Mouse (Mus musculus) kidney, embryonic 16.5 days (tissue): ENCODE measurements around the gene Sdcbp2. TPM values are rescaled to one million over a fixed set of nuclear protein-coding genes. Genes with fewer than 3 reads are reported as not detected.

Source experiments
- ATAC-seq: fragments of 200-750 bp; cut with Nextera tagmentation; 2 replicates; pipeline ENCODE4 v1.8.0; 2017; ENCODE audit warnings: moderate TSS enrichment; ENCODE audit not compliant: low FRiP score, low TSS enrichment
- H3K27ac ChIP-seq: fragments of 300-500 bp; sonication (generic); 2 replicates; pipeline ENCODE4 v1.5.1; 2014; ENCODE audit warnings: low read length
- H3K27me3 ChIP-seq: fragments of 300-500 bp; sonication (generic); 2 replicates; pipeline ENCODE4 v1.6.1; 2014; ENCODE audit warnings: low read length, control low read depth, mixed read lengths; ENCODE audit not compliant: insufficient read depth
- H3K36me3 ChIP-seq: fragments of 300-500 bp; sonication (generic); 2 replicates; pipeline ENCODE4 v1.6.1; 2014; ENCODE audit warnings: low read length, control low read depth, mixed read lengths; ENCODE audit not compliant: insufficient read depth
- H3K4me1 ChIP-seq: fragments of 300-500 bp; sonication (generic); 2 replicates; pipeline ENCODE4 v1.6.1; 2014; ENCODE audit warnings: low read length, control low read depth, mixed read lengths; ENCODE audit not compliant: insufficient read depth
- H3K4me2 ChIP-seq: fragments of 300-500 bp; sonication (generic); replicated peaks from 2 replicates; pipeline ENCODE4 v1.6.1; 2014; ENCODE audit warnings: low read depth, low read length
- H3K4me3 ChIP-seq: fragments of 300-500 bp; sonication (generic); 2 replicates; pipeline ENCODE4 v1.5.1; 2014; ENCODE audit warnings: mild to moderate bottlenecking, low read length
- H3K9ac ChIP-seq: fragments of 300-500 bp; sonication (generic); replicated peaks from 2 replicates; pipeline ENCODE4 v1.6.1; 2014; ENCODE audit warnings: low read length
- H3K9me3 ChIP-seq: fragments of 300-500 bp; sonication (generic); 2 replicates; pipeline ENCODE4 v1.6.1; 2016; ENCODE audit warnings: low read length, control low read depth
- WGBS: fragments of 180-500 bp; shearing (Covaris S2); extraction: QIAGEN DNeasy Blood & Tissue Kit; methylation state at CpG from one replicate; pipeline ENCODE4 v1.1.7; 2014; 5-methylcytosine and 5-hydroxymethylcytosine counted together
- polyA plus RNA-seq: library from polyadenylated mRNA; unstranded; fragments of >200 nt; fragmentation: Nextera tagmentation; extraction: Ambion mirVana; gene quantifications from 2 replicates; pipeline ENCODE4 v1.2.1, GENCODE M21; 2015

Sdcbp2 gene
- polyA plus RNA-seq, 1 experiment from 2014 or later, result 1.7 TPM

- Histone ChIP-seq H3K27me3 (no peaks in the 10 kb centered on the region), H3K36me3 (peaks cover 22% of the 10 kb centered on the region), H3K9me3 (no peaks in the 10 kb centered on the region), H3K27ac (no peak overlapping the region), H3K4me2 (no peak overlapping the region), H3K4me3 (no peak overlapping the region), H3K4me1 (no peaks in the 10 kb centered on the region), H3K9ac (no peak overlapping the region)
- no peak for ATAC-seq
- WGBS, result 81% methylated on average over 6 of the region's 6 CpGs
Observed at GRCm38 (mm10) chr2:151566856-151567255, 5.6 kb upstream of the Sdcbp2 start.

GRCm38 (mm10) chr2:151569452-151569851, 3.0 kb upstream of the Sdcbp2 start:
- Histone ChIP-seq H3K9ac (no peak overlapping the region), H3K4me2 (no peak overlapping the region), H3K27me3 (no peaks in the 10 kb centered on the region), H3K27ac (no peak overlapping the region), H3K36me3 (peaks cover 5% of the 10 kb centered on the region; the same call in 1 of the 2 replicates), H3K4me3 (no peak overlapping the region), H3K9me3 (no peaks in the 10 kb centered on the region), H3K4me1 (no peaks in the 10 kb centered on the region)
- ATAC-seq, result no peak
- 86% methylated on average over 2 of the region's 2 CpGs for WGBS

- Histone ChIP-seq H3K4me2 (no peak overlapping the region), H3K4me1 (peaks cover 17% of the 10 kb centered on the region), H3K27ac (no peak overlapping the region), H3K4me3 (no peak overlapping the region), H3K36me3 (no peaks in the 10 kb centered on the region), H3K9ac (no peak overlapping the region), H3K9me3 (no peaks in the 10 kb centered on the region), H3K27me3 (no peaks in the 10 kb centered on the region)
- 78% methylated on average over 3 of the region's 3 CpGs for WGBS
- no peak for ATAC-seq
Observed at GRCm38 (mm10) chr2:151573667-151574066, 1.2 kb downstream of the Sdcbp2 start.

GRCm38 (mm10) chr2:151574607-151575006, 2.2 kb downstream of the Sdcbp2 start:
- H3K27me3 ChIP-seq, result no peaks in the 10 kb centered on the region
- no peak overlapping the region for H3K9ac ChIP-seq
- ATAC-seq, result no peak
- H3K4me3 ChIP-seq, result no peak overlapping the region
- H3K9me3 ChIP-seq, result no peaks in the 10 kb centered on the region
- no peaks in the 10 kb centered on the region for H3K36me3 ChIP-seq
- peaks cover 17% of the 10 kb centered on the region for H3K4me1 ChIP-seq
- no peak overlapping the region for H3K27ac ChIP-seq
- no peak overlapping the region for H3K4me2 ChIP-seq
- 54% methylated on average over 5 of the region's 5 CpGs for WGBS

GRCm38 (mm10) chr2:151575119-151575698, 2.8 kb downstream of the Sdcbp2 start:
- Histone ChIP-seq H3K36me3 (no peaks in the 10 kb centered on the region), H3K4me3 (peak overlapping the region; percentile 54), H3K9ac (peak overlapping the region; percentile 64), H3K27ac (peak overlapping the region; percentile 73), H3K9me3 (no peaks in the 10 kb centered on the region), H3K4me2 (peak overlapping the region; percentile 92), H3K27me3 (no peaks in the 10 kb centered on the region), H3K4me1 (peaks cover 17% of the 10 kb centered on the region)
- WGBS, result 20% methylated on average over 7 of the region's 7 CpGs
- ATAC-seq, result peak; percentile 28; the same call in 1 of the 2 replicates

- peak overlapping the region; percentile 64 for H3K9ac ChIP-seq
- peaks cover 17% of the 10 kb centered on the region for H3K4me1 ChIP-seq
- peak; percentile 89 for ATAC-seq
- peak overlapping the region; percentile 92 for H3K4me2 ChIP-seq
- H3K9me3 ChIP-seq, result no peaks in the 10 kb centered on the region
- H3K4me3 ChIP-seq, result peak overlapping the region; percentile 54
- H3K27ac ChIP-seq, result peak overlapping the region; percentile 73
- H3K27me3 ChIP-seq, result no peaks in the 10 kb centered on the region
- no peaks in the 10 kb centered on the region for H3K36me3 ChIP-seq
- under 1% methylated on average over 38 of the region's 38 CpGs for WGBS
Observed at GRCm38 (mm10) chr2:151575699-151576389, 3.4 kb downstream of the Sdcbp2 start.

GRCm38 (mm10) chr2:151579183-151579582, 6.8 kb downstream of the Sdcbp2 start:
- H3K9ac ChIP-seq, result no peak overlapping the region
- no peaks in the 10 kb centered on the region for H3K36me3 ChIP-seq
- H3K4me3 ChIP-seq, result no peak overlapping the region
- no peak overlapping the region for H3K27ac ChIP-seq
- H3K27me3 ChIP-seq, result no peaks in the 10 kb centered on the region
- no peak overlapping the region for H3K4me2 ChIP-seq
- H3K9me3 ChIP-seq, result no peaks in the 10 kb centered on the region
- ATAC-seq, result no peak
- H3K4me1 ChIP-seq, result peaks cover 17% of the 10 kb centered on the region
- WGBS, result 71% methylated on average over 4 of the region's 4 CpGs

- 36% methylated on average over 1 of the region's 1 CpGs for whole genome bisulfite sequencing
- H3K27me3 ChIP-seq, result no peaks in the 10 kb centered on the region
- no peaks in the 10 kb centered on the region for H3K36me3 ChIP-seq
- H3K9me3 ChIP-seq, result no peaks in the 10 kb centered on the region
- peaks cover 7% of the 10 kb centered on the region for H3K4me1 ChIP-seq
- H3K27ac ChIP-seq, result no peak overlapping the region
- no peak overlapping the region for H3K4me2 ChIP-seq
- H3K4me3 ChIP-seq, result no peak overlapping the region
- no peak overlapping the region for H3K9ac ChIP-seq
- no peak for ATAC-seq
Observed at GRCm38 (mm10) chr2:151580945-151581344, 8.5 kb downstream of the Sdcbp2 start.

- H3K27ac ChIP-seq, result no peak overlapping the region
- H3K4me1 ChIP-seq, result no peaks in the 10 kb centered on the region
- H3K9me3 ChIP-seq, result no peaks in the 10 kb centered on the region
- no peaks in the 10 kb centered on the region for H3K36me3 ChIP-seq
- ATAC-seq, result no peak; the same call in 1 of the 2 replicates
- H3K27me3 ChIP-seq, result no peaks in the 10 kb centered on the region
- no peak overlapping the region for H3K9ac ChIP-seq
- 38% methylated on average over 3 of the region's 3 CpGs for WGBS
- H3K4me2 ChIP-seq, result no peak overlapping the region
- H3K4me3 ChIP-seq, result no peak overlapping the region
Observed at GRCm38 (mm10) chr2:151585934-151586333, 13.5 kb downstream of the Sdcbp2 start.

GRCm38 (mm10) chr2:151586807-151587206, 14.4 kb downstream of the Sdcbp2 start:
- H3K4me1 ChIP-seq, result no peaks in the 10 kb centered on the region
- H3K9ac ChIP-seq, result no peak overlapping the region
- H3K4me3 ChIP-seq, result no peak overlapping the region
- no peak overlapping the region for H3K27ac ChIP-seq
- ATAC-seq, result no peak
- H3K4me2 ChIP-seq, result no peak overlapping the region
- H3K36me3 ChIP-seq, result no peaks in the 10 kb centered on the region
- no peaks in the 10 kb centered on the region for H3K9me3 ChIP-seq
- no peaks in the 10 kb centered on the region for H3K27me3 ChIP-seq
- 95% methylated on average over 1 of the region's 1 CpGs for WGBS
